Mouse (Mus musculus) ES-E14 (cell line): ENCODE results near the gene Clec16a.

Experiments
- CHD2 ChIP-seq: IDR thresholded peaks from 2 replicates; pipeline ENCODE4 v1.6.1; 2014; ENCODE audit warnings: mild to moderate bottlenecking, low read depth, low read length, inconsistent platforms
- HCFC1 ChIP-seq: IDR thresholded peaks from 2 replicates; pipeline ENCODE4 v1.6.1; 2012; ENCODE audit warnings: low read length, inconsistent platforms, borderline replicate concordance; ENCODE audit not compliant: insufficient read depth
- MAFK ChIP-seq: IDR thresholded peaks from 2 replicates; pipeline ENCODE4 v1.6.1; 2014; ENCODE audit warnings: mild to moderate bottlenecking, low read depth, low read length, inconsistent platforms; ENCODE audit not compliant: insufficient read depth
- ZC3H11A ChIP-seq: IDR thresholded peaks from 2 replicates; pipeline ENCODE4 v1.6.1; 2012; ENCODE audit warnings: low read depth, mild to moderate bottlenecking, inconsistent platforms, low read length, borderline replicate concordance
- ZNF384 ChIP-seq: IDR thresholded peaks from 2 replicates; pipeline ENCODE4 v1.6.1; 2012; ENCODE audit warnings: low read depth, low read length, inconsistent platforms

- TF ChIP-seq CHD2 (no peak), ZC3H11A (no peak), MAFK (no peak), HCFC1 (no peak), ZNF384 (no peak)
These were observed 209.6 kb downstream of the Clec16a start for GRCm38 (mm10) chr16:10754521-10755296.
